Mouse (Mus musculus): ENCODE results near the gene Wdr53. TPM values are rescaled to one million over a fixed set of nuclear protein-coding genes. Genes with fewer than 3 reads are reported as not detected.

Wdr53 gene
- polyA plus RNA-seq, 1 experiment from 2014 or later = 15.6 TPM

- H3K9ac ChIP-seq (replicated peaks; ENCODE audit: low read length) = no peak overlapping the region
- DNase-seq (no peak), ATAC-seq (ENCODE audit: low FRiP score, low TSS enrichment) (no peak)
- no peaks in the 10 kb centered on the region for H3K9me3 ChIP-seq (ENCODE audit: control insufficient read depth, low read length)
- peaks cover 20% of the 10 kb centered on the region for H3K36me3 ChIP-seq (ENCODE audit: control insufficient read depth, insufficient read depth, low read length)
- no peak overlapping the region for H3K4me2 ChIP-seq (ENCODE audit: low read length)
- no peaks in the 10 kb centered on the region for H3K4me1 ChIP-seq (ENCODE audit: control insufficient read depth, insufficient read depth, low read length)
- H3K27ac ChIP-seq (replicated peaks; ENCODE audit: low read depth, low read length) = no peak overlapping the region
- H3K27me3 ChIP-seq (ENCODE audit: control insufficient read depth, insufficient read depth, low read length) = no peaks in the 10 kb centered on the region
- WGBS = 94% methylated on average over 7 of the region's 7 CpGs
- H3K4me3 ChIP-seq (replicated peaks; ENCODE audit: low read depth, low read length) = no peak overlapping the region
Observed at GRCm38 (mm10) chr16:32303886-32304285, 56.9 kb downstream of the Wdr53 start.

MicroRNA genes within 50 kb of the gene (microRNA counts, 519-probe panel; counts per million panel counts)
- microRNA mmu-miR-1946a = not detected

Small RNA genes lying within 50 kb of the gene (microRNA-seq; reads per million reads assigned to microRNA genes)
- not detected for gene Mir1946a

Other genes with a start within 250 kb of the Wdr53 start
- 11.8 and 12.1 TPM in 2 replicates for gene Senp5, start 243.9 kb upstream of the Wdr53 start, polyA plus RNA-seq (2014; fragmentation: Nextera tagmentation; extraction: Ambion mirVana)
- 38.7 and 47.2 TPM in 2 replicates for gene Pak2, start 167.9 kb upstream of the Wdr53 start, polyA plus RNA-seq (2014; fragmentation: Nextera tagmentation; extraction: Ambion mirVana)
- 119 and 125 TPM in 2 replicates for gene Pigx, start 147.5 kb upstream of the Wdr53 start, polyA plus RNA-seq (2014; fragmentation: Nextera tagmentation; extraction: Ambion mirVana)
- 47.5 and 50.9 TPM in 2 replicates for gene Cep19, start 147.4 kb upstream of the Wdr53 start, polyA plus RNA-seq (2014; fragmentation: Nextera tagmentation; extraction: Ambion mirVana)
- 3.4 and 8.7 TPM in 2 replicates for gene Nrros, start 81.6 kb upstream of the Wdr53 start, polyA plus RNA-seq (2014; fragmentation: Nextera tagmentation; extraction: Ambion mirVana)
- gene Bex6, start 67.4 kb upstream of the Wdr53 start, polyA plus RNA-seq (2014; fragmentation: Nextera tagmentation; extraction: Ambion mirVana) = not detected in 2 replicates
- 15.0 and 15.6 TPM in 2 replicates for gene Fbxo45, start 69 bp upstream of the Wdr53 start, polyA plus RNA-seq (2014; fragmentation: Nextera tagmentation; extraction: Ambion mirVana)
- gene Smco1, start 24.2 kb downstream of the Wdr53 start, polyA plus RNA-seq (2014; fragmentation: Nextera tagmentation; extraction: Ambion mirVana) = not detected in 2 replicates
- 22.0 and 25.7 TPM in 2 replicates for gene Rnf168, start 30.2 kb downstream of the Wdr53 start, polyA plus RNA-seq (2014; fragmentation: Nextera tagmentation; extraction: Ambion mirVana)
- gene Ubxn7, start 85.0 kb downstream of the Wdr53 start, polyA plus RNA-seq (2014; fragmentation: Nextera tagmentation; extraction: Ambion mirVana) = 29.1 and 30.0 TPM in 2 replicates
- gene Tm4sf19, start 153.3 kb downstream of the Wdr53 start, polyA plus RNA-seq (2014; fragmentation: Nextera tagmentation; extraction: Ambion mirVana) = not detected in 2 replicates
- 34.1 and 40.1 TPM in 2 replicates for gene Tctex1d2, start 172.5 kb downstream of the Wdr53 start, polyA plus RNA-seq (2014; fragmentation: Nextera tagmentation; extraction: Ambion mirVana)
- gene Pcyt1a, start 183.7 kb downstream of the Wdr53 start, polyA plus RNA-seq (2014; fragmentation: Nextera tagmentation; extraction: Ambion mirVana) = 34.9 and 57.0 TPM in 2 replicates
- 0.16 TPM in 1 of 2 replicates, not detected in the other for gene Slc51a, start 240.7 kb downstream of the Wdr53 start, polyA plus RNA-seq (2014; fragmentation: Nextera tagmentation; extraction: Ambion mirVana)
- gene Zdhhc19, start 249.0 kb downstream of the Wdr53 start, polyA plus RNA-seq (2014; fragmentation: Nextera tagmentation; extraction: Ambion mirVana) = not detected in 2 replicates

All from midbrain, embryonic 14.5 days (tissue).